Mouse (Mus musculus): ENCODE data around the gene Ess2. TPM values are rescaled to one million over a fixed set of nuclear protein-coding genes. Genes with fewer than 3 reads are reported as not detected.
"Not testable (repeated sequence)": the region's sequence is repeated elsewhere in the genome, so short reads cannot be mapped to it uniquely, and the experiment has no call there.

Ess2 gene
- total RNA-seq (2021): 10 to 100 TPM; 29.4 to 29.8 TPM
- long read RNA-seq, experiment 1, transcript Ess2-205 (10 exons, 2,785 nt): minor isoform, 9 of 55 reads
- long read RNA-seq, experiment 1, transcript Ess2-201 (10 exons, 2,821 nt): major isoform, 30 of 55 reads
- long read RNA-seq, experiment 1, partial matches to known transcripts: 6 of 55 reads
- long read RNA-seq, experiment 1, other reads (novel, unspliced or antisense): 10 of 55 reads
- long read RNA-seq, experiment 2, transcript Ess2-201 (10 exons, 2,821 nt): major isoform, 21 of 42 reads
- long read RNA-seq, experiment 2, transcript Ess2-205 (10 exons, 2,785 nt): minor isoform, 12 of 42 reads
- long read RNA-seq, experiment 2, partial matches to known transcripts: 2 of 42 reads
- long read RNA-seq, experiment 2, other reads (novel, unspliced or antisense): 7 of 42 reads

DNA sequence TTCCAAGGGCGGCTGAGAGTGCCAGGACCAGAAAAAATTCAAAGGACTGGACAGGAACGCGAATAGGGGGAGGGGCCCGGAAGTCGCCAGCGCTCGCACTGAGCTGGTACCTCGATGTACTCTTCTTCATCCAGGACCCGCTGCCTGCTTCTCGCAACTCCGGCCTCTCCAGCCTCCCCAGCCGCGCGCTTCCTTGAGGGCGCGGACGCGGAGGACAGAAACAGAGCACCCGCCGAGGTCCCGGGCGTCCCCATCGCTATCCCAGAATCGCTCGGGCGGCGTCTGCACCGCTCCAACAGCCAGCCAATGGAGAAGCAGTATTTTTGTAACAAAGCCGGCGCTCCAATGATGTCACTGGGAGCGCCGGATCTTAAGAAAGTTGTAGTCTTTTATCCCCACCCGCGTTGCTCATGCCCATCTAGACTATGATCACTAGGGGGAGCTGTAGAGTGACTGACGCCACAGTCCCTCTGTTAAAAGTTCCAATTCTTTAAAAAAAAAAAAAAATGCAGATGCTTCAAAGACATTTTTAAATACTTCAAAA, at the start of gene Ess2:
Gene Ess2 (minus strand): TSS at position 297 of the 544 bp plus-strand sequence.
- intact Hi-C loops (cut with DNase I): loop anchor here (2.0 to 5.0 kb wide), 2 partner anchors 76 to 136 kb away; no protein-coding TSS in a partner anchor
- peak; percentile 94 to 96 for DNase-seq (ENCODE audit: low spot score in 2 of 2)

GRCm38 (mm10) chr16:17956052-17956638, 45.0 kb upstream of the Ess2 start:
- DNase-seq (ENCODE audit: low spot score in 2 of 2); intact Hi-C loops (cut with DNase I): not testable (repeated sequence)

DNA sequence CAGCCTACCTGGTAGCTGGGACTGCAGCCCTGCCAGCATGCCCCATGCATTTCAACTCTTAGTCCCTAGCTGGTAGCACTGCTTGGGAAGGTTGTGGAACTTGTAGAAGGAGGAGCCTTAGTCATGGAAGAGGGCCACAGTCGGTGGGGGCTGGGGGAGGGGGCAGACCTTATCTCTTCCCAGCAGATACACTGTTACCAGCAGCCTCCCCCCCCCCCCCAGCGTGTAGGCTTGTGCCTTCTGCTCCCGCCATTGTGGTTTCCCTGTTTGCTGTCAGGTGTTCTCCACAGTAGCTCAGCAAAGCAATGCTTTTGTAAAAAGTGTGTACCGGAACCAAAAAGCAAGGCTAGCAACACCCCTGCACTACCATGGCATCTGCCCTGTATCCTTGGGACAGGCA, 40.5 kb upstream of the Ess2 start:
- intact Hi-C loops (cut with DNase I): no loop called here
- no peak for DNase-seq (ENCODE audit: low spot score in 2 of 2)

DNA sequence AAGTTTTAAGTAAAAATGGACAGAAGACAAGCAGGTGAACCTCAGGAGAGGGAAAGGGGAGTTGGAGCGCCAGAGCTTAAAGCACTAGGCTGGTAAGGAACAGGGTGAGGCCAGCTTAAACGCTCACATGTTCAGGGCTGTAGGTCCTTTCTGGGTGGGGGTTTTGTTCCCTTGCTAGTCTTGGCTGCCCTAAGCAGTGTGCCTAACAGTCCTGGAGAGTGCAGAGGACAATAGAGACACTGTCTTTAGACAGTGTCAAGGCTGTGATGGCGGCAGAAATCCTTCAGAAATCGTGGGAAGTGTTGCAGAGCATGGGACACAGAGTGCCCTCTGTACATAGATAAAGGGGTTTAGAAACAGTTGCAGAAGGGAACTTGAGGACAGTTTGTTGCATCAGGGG, 38.9 kb upstream of the Ess2 start:
- intact Hi-C loops (cut with DNase I): no loop called here
- no peak for DNase-seq (ENCODE audit: low spot score in 2 of 2)

GRCm38 (mm10) chr16:17949421-17949877, 38.3 kb upstream of the Ess2 start:
- intact Hi-C loops (cut with DNase I): no loop called here
- peak in 1 of 2 experiments; percentile 57 for DNase-seq (ENCODE audit: low spot score in 2 of 2)

DNA sequence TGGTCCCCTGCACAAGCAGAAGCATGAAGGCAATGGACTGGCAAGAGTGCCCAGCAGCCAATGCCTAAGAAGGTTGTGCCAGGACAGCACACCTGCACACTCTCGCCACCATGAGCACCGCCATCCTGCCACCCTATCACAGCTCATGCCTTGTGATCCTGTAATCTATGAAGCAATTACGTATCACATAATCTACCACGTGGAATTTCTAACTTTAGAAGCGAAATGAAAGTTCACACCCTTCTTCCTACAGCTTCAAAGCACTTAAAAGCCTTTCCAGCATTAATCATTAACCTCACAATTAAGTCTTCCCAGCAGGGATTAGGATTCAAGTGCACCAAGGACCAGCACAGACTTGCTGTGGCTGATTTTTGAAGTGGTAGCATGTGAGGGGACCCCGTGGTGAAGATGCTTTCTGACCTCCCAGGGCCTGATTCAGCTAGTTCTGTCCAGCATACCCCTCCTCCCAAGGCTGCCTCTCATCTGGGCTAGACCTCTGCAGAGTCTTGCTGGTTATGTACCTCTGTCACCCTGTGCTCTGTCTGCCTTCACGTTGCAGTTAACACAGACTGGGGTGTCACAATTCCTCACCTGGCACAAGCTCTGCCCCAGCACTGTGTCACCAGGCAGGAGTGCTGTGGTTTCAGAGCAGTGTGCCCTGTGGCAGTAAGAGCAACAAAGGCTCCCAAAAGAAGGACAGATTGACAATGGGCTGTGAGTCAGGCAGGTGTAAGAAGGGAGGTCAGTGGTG, 34.1 kb upstream of the Ess2 start:
- no peak for DNase-seq (ENCODE audit: low spot score in 2 of 2)
- intact Hi-C loops (cut with DNase I): no loop called here

- intact Hi-C loops (cut with DNase I): no loop called here
- no peak for DNase-seq (ENCODE audit: low spot score in 2 of 2)
Observed at GRCm38 (mm10) chr16:17943466-17943865, 32.3 kb upstream of the Ess2 start.

DNA sequence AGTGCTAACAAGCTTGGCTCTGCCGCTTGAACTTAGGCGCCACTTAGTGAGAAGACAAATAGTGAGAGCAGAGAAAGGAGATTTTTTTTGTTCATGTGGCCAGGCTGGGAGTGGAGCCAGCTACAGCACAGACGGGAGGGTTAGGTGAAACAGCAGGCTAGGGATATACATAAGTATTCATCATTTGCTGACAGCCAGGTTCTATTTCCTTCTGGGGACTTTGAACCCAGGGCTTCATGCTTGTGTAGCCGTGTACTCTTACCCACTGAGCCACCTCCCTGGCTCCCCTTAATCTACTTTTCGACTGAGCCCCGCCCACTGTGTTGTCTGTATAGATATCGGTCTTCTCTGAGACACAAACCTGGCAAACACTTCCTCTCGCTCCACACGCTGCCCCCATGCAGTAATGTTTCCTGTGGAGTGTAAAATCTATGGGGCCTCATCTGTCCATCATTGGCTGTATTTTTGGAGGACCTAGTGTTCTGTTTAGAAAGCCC, 28.2 kb upstream of the Ess2 start:
- DNase-seq (ENCODE audit: low spot score in 2 of 2): no peak
- intact Hi-C loops (cut with DNase I): no loop called here

DNA sequence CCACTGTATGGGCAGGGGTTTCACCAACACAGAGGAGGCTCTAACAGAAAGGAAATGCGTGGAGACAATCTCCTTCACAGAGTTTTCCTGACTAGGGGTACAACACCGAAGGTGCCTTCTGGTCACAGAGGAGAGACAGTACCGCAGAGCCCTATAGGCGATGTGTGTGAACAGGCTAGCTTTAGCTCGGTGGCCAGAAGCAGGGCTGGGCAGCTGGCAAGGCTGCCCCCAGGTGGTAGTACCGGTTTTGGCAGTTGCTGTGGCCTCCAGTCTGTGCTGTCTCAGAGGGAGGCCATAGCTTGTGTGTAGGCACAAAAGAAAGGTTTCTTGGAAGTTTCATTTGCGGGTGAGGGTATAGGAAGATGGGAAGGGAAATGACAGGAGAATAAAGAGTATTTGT, 27.7 kb upstream of the Ess2 start:
- intact Hi-C loops (cut with DNase I): no loop called here
- DNase-seq (ENCODE audit: low spot score in 2 of 2): peak in 1 of 2 experiments; percentile 68

GRCm38 (mm10) chr16:17938187-17938586, 27.0 kb upstream of the Ess2 start:
- intact Hi-C loops (cut with DNase I): no loop called here
- DNase-seq (ENCODE audit: low spot score in 2 of 2): no peak

DNA sequence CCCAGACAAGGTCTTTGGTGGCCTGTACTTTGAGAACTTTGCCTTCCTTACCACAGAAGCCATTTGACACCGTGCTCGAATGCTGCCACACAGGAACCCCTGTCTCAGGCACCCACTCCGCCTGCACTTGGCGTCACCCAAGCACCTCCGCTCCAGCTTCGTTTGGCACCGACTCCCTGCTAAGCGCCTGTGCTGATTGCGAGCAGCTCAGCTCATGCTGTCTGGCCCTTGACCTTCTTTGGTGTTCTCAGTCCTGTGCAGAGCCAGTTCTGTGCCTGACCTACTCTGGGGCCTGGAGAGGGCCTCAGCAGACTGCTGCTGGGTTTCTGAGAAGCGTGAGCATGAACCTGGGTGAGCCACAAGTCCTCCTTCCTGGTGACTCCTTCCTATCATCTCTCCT, 25.6 kb upstream of the Ess2 start:
- intact Hi-C loops (cut with DNase I): no loop called here
- DNase-seq (ENCODE audit: low spot score in 2 of 2): no peak

DNA sequence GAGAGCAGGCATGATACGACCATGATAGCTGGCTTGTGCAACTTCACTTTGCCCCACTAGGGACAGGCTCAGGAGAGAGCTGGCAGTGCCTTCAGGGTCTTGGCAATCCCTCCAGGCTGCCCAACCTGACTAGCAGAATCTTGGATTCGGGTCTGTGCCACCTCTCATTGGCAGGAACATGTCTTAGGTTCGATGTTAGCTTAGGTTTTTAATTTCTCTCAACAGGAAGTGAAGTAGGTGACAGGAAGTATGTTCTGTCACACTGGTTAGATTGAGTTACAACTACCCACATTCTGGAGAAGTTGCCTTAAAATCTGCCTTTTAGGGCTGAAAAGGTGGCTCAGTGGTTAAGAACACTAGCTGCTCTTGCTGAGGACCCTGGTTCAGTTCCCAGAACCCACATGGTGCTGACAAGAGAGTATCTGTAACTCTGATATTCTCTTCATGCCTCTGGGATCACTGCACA, 23.3 kb upstream of the Ess2 start:
- intact Hi-C loops (cut with DNase I): loop anchor here (5.0 kb wide), 1 partner anchor 53 kb away; no protein-coding TSS in a partner anchor
- no peak for DNase-seq (ENCODE audit: low spot score in 2 of 2)

- intact Hi-C loops (cut with DNase I): loop anchor here (5.0 kb wide), 1 partner anchor 53 kb away; no protein-coding TSS in a partner anchor
- DNase-seq (ENCODE audit: low spot score in 2 of 2): no peak
Observed at GRCm38 (mm10) chr16:17933594-17934444, 22.7 kb upstream of the Ess2 start.

DNA sequence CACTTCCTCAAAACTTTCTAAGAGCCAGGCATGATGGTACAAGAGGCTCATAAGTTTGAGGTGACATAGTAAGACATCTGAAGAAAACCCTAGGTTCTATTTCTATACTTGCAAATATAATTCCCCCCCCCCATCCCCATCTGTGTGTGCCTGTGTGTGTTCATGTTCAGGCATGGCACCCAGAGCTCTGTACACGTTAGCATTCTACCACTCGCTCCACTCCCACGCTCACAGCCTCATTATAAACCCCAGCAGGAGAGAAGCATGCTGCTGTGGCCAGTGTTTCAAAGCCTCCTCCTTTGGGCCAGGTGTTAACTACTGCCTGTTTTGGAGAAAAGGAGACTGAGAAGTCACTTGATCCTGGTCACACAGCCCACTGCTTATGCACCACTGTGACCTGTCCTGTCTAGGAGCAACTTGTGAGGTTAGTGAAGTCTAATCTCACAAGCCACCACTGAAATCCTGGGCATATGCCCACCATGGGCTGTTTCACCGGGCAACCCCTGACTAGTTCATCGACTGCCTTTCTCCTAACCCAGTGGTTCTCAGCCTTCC, 20.8 kb upstream of the Ess2 start:
- DNase-seq (ENCODE audit: low spot score in 2 of 2): peak in 1 of 2 experiments; percentile 85
- intact Hi-C loops (cut with DNase I): loop anchor here (5.0 kb wide), 1 partner anchor 55 kb away; no protein-coding TSS in a partner anchor

GRCm38 (mm10) chr16:17929631-17930030, 18.5 kb upstream of the Ess2 start:
- no peak for DNase-seq (ENCODE audit: low spot score in 2 of 2)
- intact Hi-C loops (cut with DNase I): loop anchor here (5.0 to 10.0 kb wide), 3 partner anchors 58 to 285 kb away; partner anchors contain the start of gene Ccdc188

- no peak for DNase-seq (ENCODE audit: low spot score in 2 of 2)
Observed at GRCm38 (mm10) chr16:17929211-17929610, 18.1 kb upstream of the Ess2 start.

DNA sequence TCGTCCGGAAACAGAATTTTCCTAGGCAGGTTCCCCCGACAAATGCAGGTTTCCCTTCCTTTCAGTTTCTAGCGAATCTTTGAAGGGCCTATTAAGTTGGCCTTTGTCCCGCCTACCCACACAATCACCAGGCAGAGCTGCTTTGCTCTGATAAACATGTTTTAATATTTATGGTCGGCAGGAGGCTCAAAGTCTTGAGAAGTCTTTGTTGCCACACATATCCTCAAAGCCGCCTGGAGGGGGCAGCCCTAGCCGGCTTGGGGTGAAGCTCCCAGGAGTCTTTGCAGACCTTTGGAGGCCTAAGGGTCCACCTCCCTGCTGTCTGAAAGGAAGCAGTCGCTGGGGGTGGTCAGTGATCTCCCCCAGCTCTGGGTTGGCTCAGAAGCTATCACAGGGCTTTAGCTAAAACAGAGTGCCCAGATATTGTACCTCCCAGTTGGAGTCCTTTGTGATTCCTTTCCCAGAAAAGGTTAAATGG, 17.5 kb upstream of the Ess2 start:
- peak; percentile 59 to 74 for DNase-seq (ENCODE audit: low spot score in 2 of 2)

More at GRCm38 (mm10) chr16:17929211-17929610, 18.1 kb upstream of the Ess2 start:
- intact Hi-C loops (cut with DNase I): loop anchor here (5.0 to 10.0 kb wide), 2 partner anchors 108 to 286 kb away; partner anchors contain the start of gene Ccdc188

More for the DNA sequence above, 17.5 kb upstream of the Ess2 start:
- intact Hi-C loops (cut with DNase I): loop anchor here (5.0 to 10.0 kb wide), 2 partner anchors 109 to 286 kb away; partner anchors contain the start of gene Ccdc188

Measured in left cerebral cortex, postnatal 14 days (tissue).